Mouse (Mus musculus): Measurements from ENCODE around the gene Abhd17a. TPM values are rescaled to one million over a fixed set of nuclear protein-coding genes. Genes with fewer than 3 reads are reported as not detected.
"Not testable (repeated sequence)": the region's sequence is repeated elsewhere in the genome, so short reads cannot be mapped to it uniquely, and the experiment has no call there.

The Abhd17a gene
- total RNA-seq, 2 experiments from 2014 or later, result 212 to 220 TPM

DNA sequence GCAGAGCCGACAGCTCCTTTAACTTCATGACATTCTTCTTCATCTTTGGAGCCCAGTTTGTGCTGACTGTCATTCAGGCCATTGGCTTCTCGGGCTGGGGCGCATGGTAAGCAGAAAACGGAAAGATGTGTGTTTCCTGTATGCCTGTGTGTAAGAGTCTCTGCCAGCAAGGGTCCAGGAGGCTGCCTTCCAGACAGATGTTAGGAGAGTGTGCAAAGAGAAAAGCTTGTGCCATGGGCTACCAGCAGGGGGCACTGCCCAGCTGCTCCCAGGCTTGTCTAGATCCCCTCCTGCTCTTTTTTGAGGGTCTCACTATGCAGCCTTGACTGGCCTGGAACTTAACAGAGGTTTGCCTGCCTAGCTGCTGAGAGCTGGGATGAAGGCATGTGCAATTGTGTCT is 20.9 kb upstream of the Abhd17a start:
- intact Hi-C loops (cut with DNase I), result no loop called here
- DNase-seq (ENCODE audit: low spot score in 2 of 2), result peak in 1 of 2 experiments; percentile 45

DNA sequence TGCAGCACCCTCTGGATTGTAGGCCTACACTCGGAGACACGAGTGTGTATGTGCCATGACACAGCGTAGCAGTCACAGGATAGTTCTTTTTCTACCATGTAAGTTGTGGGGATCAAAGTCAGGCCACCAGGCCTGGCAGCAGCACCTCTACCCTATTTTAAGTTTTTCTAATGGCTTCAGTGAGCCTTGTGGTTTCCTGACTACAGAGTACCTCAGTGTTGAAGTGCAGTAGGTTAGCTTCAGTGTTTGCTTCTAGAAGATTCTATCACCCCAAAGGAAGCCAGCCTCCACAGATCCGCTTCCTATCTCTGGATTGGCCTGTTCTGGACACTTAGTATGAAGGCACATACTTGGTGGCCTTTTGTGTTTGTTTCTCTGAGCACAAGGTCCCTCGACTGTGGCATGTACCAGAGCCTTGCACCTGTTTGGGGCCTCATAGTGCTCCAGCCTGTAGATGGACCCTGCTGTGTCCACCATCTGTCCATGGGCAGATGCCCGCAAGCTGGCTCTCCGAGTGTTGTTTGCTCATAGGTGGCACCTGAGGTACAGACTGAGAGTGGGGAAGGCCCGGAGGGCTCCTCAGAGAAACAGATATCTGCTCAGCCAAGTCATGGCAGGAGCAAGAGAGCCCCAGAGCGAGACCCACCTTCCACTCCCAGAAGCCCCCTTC is 20.1 kb upstream of the Abhd17a start:
- intact Hi-C loops (cut with DNase I), result no loop called here
- no peak for DNase-seq (ENCODE audit: low spot score in 2 of 2)

DNA sequence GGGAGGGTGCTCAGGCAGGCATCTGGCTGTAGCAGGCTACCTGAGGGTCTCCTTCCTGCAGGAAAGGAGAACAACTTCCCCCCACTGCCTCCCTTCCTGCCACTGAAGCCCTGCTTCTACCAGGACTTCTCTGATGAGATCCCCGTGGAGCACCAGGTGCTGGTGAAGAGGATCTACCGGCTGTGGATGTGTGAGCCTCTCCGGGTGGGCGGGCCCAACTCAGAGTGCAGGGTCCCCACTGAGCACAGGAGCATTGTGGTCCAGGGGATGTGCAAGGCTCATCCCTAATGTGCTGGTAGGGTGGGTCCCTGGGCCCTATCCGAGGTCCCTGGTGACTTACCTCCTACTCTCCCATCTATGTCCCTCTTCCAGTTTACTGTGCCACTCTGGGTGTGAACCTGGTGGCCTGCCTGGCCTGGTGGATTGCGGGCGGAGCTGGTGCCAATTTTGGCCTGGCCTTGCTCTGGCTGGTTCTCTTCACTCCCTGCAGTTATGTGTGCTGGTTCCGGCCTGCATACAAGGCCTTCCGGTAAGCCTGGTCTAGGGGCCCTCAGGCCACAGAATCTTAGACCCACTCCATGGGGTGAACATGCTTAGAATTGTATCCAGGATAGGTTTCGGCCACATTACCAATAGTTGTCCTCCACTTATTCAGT is 19.3 kb upstream of the Abhd17a start:
- intact Hi-C loops (cut with DNase I), result no loop called here
- DNase-seq (ENCODE audit: low spot score in 2 of 2), result no peak

DNA sequence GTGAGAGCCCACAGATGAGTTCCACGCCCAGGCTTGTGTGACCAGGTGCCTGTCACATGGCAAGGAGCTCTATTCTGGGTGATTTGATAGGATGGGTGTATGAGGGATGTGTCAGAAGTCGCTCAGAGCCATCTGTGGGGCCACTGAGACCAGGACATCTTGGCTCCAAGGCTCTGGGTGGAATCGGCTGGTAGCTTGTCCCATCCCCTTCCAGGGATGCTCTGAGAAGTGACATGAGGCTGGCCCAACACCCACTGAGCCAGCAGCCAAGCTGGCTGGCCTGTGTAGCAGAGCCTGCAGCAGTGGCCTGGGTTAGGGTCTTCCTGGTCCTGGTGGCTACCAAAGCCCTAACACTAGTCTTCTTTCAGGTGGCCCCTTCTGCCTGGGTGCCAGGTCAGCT is 18.3 kb upstream of the Abhd17a start:
- DNase-seq (ENCODE audit: low spot score in 2 of 2), result no peak
- intact Hi-C loops (cut with DNase I), result no loop called here

DNA sequence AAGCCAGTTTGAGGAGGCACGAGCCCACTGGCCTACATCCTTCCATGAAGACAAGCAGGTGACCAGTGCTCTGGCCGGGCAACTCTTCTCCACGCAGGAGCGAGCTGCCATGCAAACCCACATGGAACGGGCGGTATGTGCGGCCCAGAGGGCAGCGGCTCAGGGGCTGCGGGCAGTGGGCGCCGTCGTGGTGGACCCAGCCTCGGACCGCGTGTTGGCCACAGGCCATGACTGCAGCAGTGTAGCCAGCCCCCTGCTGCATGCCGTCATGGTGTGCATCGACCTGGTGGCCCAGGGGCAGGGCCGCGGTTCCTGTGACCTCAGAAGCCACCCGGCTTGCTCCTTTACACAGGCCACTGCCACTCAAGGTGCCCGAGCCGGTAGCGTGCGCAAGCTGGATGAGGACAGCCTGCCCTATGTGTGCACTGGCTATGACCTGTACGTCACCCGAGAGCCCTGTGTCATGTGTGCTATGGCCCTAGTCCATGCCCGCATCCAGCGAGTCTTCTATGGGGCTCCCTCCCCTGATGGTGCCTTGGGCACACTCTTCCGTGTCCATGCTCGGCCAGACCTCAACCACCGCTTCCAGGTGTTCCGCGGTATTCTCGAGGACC is 16.7 kb upstream of the Abhd17a start:
- intact Hi-C loops (cut with DNase I), result no loop called here
- no peak for DNase-seq (ENCODE audit: low spot score in 2 of 2)

DNA sequence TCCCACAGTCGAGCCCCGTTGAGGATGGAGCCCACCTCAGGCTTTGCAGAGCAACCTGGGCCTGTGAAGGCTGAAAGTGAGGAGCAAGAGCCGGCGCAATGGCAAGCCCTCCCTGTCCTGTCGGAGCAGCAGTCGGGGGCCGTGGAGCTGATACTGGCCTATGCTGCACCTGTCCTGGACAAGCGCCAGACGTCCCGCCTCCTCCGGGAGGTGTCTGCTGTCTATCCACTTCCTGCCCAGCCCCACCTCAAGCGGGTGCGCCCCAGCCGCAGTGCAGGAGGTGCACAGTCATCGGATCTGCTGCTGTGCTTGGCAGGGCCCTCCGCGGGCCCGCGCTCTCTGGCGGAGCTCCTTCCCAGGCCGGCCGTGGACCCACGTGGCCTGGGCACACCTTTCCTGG is 16.2 kb upstream of the Abhd17a start:
- DNase-seq (ENCODE audit: low spot score in 2 of 2), result no peak
- intact Hi-C loops (cut with DNase I), result no loop called here

DNA sequence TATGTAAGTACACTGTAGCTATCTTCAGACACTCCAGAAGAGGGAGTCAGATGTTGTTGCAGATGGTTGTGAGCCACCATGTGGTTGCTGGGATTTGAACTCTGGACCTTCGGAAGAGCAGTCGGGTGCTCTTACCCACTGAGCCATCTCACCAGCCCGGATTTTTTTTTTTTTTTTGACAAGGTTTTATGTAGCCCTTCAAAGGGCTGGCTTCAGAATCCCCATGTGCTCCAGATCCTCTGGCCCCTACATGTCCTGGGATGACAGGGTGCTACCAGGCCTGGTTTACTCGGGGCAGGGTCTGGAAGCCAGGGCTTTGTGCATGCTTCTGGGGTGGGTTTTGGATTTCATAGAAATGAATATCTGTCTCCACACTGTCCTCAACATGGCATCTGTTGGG is 15.6 kb upstream of the Abhd17a start, which contains the start of gene Gm49322:
TSS of gene Gm49322 (plus strand) at position 301 of the 400 bp plus-strand sequence.
- DNase-seq (ENCODE audit: low spot score in 2 of 2); intact Hi-C loops (cut with DNase I): not testable (repeated sequence)

DNA sequence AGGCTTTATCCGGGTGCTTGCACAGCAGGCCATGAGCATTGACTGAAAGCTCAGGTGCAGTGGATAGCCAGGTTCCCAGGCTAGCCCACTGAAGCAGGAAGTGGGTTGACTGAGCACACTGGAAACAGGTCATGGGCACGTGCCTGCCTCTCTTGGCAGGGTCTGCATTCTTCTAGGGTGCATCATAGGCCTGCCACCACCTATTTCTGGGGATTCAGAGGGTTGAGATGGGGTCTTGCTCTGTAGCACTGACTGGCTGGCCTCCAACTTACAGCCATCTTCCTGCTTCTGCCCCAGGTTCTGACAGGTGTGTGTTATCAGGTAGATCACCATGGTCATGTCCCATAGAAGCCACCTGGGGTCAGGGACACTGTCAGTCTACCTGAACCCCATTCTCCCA is 14.8 kb upstream of the Abhd17a start:
- no peak for DNase-seq (ENCODE audit: low spot score in 2 of 2)
- intact Hi-C loops (cut with DNase I), result no loop called here

DNA sequence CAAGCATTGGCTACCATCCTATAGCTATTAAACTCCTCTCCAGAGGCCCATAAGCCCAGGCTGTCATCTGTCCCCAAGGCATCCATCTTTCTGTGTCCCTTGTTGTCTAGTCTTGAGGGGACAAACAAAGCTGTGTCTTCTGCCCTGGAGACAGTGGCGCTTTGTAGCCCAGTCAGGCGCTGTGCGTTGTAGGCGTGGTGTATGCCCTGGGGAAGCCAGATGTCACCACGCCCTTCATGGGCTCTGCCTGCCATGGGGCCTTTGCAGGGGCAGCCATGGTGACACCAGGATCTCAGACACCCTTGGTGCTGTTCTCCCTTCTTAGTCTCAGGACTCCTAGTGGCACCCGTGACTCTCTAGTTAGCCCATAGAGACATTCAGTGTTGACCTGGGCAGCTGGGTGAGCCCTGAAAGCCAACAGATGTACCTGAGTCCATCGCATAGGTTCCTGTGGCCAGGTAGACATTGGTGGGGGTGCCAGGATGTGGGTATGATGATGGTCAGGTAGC is 13.9 kb upstream of the Abhd17a start:
- intact Hi-C loops (cut with DNase I), result no loop called here

DNA sequence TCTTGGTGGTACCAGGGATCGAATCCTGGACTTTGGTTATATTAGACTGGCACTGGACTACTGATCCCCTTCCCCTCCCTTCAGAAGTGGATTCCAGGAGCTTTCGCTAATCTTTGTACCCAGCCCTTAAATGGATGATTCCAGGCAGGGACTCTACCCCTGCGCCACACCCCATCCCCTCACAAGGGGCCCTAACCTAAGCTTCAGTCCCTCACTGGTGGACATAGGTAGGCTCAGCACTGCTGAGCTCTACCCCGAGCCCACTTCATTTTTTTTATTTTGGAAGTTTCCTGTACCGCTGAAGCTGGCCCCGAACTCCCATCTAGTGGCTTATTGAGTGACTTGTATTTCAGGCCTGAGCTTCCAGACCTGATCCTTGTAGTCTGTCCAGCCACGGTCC is 13.2 kb upstream of the Abhd17a start:
- intact Hi-C loops (cut with DNase I), result no loop called here
- no peak for DNase-seq (ENCODE audit: low spot score in 2 of 2)

More for the DNA sequence above, 13.9 kb upstream of the Abhd17a start:
- no peak for DNase-seq (ENCODE audit: low spot score in 2 of 2)

DNA sequence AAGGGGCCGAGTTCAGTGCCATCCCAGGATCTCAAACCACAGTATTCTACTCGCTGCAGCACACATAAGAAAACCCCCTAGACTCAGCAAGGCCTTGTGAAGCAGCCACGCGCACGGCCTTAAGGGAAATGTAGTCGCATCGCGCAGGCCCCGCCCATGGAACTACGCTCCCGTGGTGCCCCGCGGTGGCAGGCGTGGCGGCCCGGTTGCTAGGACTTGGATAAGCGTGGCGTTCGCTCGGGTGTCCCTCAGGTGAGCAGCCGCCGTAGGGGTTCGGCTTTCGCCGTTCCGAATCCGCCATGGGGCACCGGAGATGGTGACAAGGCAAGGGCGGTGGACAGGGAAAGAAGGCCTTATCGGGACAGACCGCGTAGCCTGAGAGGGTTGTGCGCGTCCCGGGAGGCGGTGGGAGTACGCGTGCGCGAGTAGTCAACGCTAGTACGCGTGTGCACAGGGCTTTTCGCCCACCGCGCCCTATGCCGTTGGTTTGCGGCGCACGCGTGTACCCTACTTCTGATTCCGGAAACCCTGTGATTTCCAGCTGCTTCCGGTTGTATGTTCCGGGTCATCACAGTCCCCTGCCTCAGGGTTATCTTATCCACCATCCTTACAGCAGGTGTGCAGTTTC is 12.7 kb upstream of the Abhd17a start, which contains the start of the genes Scamp4 and Adat3:
TSS of gene Scamp4 (plus strand) at position 175 of the 628 bp plus-strand sequence.
TSS of gene Adat3 (plus strand) at position 183 of the 628 bp plus-strand sequence.
- intact Hi-C loops (cut with DNase I), result no loop called here

DNA sequence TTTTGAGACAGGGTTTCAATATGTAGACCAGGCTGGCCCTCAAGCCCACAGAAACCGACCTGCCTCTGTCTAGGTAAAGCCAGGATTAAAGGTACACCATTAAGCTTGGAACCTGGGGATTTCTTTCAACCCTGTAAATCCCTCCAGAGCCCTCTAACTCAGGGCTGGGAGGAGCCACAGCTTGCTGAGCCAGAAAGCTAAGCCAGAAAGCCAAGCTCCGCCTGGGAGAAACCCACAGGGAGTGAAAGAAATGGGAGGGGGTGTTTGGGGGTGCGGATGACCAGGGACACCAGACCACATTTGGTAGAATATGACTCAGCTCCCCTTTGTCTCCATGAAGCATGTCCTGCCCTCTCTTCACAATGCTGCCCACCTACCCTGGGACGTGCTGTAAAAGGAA is 6.2 kb upstream of the Abhd17a start:
- intact Hi-C loops (cut with DNase I), result no loop called here
- DNase-seq (ENCODE audit: low spot score in 2 of 2), result no peak

More for the DNA sequence above, 12.7 kb upstream of the Abhd17a start, which contains the start of the genes Scamp4 and Adat3:
- DNase-seq (ENCODE audit: low spot score in 2 of 2), result peak; percentile 95 to 97

DNA sequence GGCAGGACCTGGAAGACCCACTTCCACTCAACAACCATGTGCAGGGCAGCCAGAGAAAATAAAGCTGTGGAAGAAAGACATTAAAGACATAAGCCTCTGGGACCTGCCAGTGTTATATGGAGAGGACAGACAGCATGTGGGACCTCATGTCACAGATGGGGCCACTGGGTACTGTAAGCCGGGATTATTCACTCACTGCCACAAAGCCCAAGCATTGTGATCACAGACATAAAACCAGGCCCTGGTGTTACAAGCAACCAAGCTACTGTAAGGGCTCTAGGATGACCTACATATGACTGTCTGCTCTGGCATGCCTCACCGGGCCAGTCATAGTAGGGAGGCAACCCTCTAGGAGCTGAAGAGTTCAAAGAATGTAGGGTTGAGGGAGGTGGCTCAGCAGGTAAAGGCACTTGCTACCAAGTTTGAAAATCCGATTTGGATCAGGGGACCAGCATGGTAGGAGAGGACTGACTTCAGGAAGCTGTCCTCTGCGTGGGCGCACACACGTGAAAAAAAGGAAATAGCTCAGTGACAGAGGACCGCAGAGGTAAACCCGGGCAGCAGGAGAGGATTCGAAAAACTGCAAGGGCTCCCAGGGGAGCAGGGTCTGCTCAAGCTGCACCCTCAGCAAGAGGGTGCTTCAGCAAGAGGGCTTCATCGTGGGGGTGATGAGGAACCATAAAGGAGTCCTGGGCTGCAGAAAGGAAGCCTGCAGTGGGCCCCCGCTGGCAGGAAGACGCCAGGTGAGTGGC is 838 bp downstream of the Abhd17a start:
- DNase-seq (ENCODE audit: low spot score in 2 of 2), result no peak
- intact Hi-C loops (cut with DNase I), result no loop called here

DNA sequence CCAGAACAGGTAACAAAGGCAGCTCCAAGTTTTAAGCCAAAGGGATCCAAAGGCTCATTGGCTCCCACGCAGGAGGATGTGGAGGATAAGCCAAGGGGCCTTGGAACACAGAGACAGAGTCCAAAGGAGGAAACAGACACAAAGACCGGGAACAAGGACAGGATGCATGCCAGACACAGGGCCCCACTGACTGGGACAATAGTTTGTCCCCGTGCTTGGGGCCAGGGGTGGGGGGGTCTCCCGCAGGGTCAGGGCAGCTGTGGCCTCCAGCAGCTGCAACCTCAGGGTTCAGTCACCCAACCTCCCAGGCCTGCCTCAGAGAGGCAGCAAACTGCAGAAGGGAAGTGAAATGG is 2.9 kb downstream of the Abhd17a start:
- intact Hi-C loops (cut with DNase I), result no loop called here
- no peak for DNase-seq (ENCODE audit: low spot score in 2 of 2)

DNA sequence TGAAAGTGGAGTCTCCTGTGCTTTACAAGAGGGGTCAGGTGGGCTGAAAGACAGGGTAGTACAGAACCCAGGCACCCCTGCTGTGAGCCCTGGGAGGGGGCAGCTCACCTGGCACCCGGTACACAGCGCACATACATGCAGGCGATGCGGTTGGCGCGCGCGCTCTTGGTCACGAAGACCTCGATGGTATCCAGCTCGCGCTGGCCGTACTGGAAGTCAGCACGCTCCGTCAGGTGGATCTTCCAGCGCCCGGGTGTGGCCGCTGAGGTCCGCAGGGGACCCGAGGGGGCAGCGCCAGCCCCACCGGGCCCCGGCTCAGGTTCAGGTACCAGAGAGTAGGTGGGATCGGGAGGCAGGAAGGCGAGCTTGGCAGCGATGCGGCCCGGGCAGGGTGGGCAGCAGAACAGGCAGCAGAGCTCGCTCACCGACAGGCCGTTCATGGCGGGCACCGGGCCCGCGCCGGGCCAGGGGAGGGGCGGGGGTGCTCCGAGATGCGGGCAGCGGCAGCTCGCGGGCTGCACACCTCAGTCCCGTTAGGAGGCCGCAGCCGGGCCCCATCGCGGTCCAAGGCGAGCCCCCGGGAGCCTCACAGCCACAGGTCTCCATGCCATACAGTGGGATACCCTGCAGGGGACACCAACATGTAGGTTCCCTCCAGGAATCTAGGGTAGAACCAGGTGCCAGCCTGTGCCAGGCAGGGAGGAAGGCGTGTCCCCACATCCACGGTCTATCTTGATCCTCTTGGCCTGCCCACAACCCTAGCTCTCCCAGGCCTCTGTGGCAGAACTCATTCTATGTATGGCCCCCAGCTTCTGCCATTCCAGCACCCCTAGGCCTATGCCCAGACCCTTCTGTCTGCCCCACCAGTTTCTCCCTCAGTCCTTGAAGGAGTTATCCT is 3.5 kb downstream of the Abhd17a start:
- intact Hi-C loops (cut with DNase I), result no loop called here
- no peak for DNase-seq (ENCODE audit: low spot score in 2 of 2)

DNA sequence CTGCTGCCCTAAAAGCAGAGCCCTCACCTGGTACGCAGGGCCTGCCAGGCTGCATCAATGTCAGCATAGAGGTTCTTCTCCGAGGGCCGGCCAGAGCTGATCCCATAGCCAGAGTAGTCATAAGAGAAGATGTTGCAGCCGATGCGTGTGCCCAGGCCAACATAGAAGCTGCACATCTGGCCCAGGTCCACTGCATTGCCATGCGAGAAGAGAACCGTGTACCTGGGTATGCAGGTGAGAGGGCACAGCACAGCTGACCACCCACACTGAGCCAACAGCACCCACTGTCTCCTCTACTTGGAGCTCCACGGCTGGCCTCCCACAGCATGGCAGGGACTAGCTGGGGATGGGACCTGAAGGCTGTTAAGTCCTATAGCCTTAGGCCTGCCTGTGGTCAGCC is 4.6 kb downstream of the Abhd17a start:
- intact Hi-C loops (cut with DNase I), result no loop called here
- no peak for DNase-seq (ENCODE audit: low spot score in 2 of 2)

DNA sequence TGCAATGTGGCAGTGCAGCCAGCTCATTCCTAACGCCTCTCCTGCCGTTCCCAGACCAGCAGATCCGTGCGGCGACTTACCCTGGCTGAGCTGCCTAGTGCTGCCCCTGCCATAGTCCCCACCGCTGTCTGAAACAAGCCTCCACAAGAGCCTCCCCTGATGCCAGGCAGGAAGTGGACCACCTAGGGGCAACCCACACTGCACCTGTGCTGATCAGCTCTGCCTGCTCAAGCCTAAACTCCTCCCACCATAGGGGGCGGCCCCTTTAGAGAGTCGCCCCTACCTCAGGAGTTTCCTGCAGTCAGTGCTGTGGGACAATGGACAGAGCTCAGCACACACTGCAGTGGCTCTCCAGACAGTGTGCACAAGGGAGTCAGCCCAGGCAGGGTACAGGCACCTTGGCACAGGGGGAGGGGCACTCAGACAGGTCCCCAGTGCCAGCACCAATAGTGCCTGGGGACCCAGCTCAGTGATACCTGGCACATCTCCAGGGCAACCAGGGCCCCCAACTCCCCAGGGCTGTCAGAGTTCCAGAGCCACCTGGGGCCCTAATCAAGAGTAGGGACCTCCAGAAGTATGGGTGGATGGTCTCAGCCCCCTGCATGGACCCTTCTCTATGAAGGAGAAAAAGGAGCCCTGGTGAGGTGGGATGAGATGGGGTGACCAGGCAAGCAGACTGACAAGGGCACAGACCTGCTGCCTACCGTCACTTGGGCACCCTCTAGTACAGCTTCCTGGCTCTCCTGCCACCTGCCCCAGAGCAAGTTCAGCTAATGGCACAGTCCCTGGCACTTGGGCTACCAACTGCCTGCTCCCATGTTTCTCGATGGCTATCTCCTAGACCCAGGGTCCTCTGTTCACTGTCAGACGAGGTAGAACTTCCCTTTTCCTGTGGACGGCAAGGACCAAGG is 5.2 kb downstream of the Abhd17a start:
- no peak for DNase-seq (ENCODE audit: low spot score in 2 of 2)
- intact Hi-C loops (cut with DNase I), result no loop called here

All from left cerebral cortex, postnatal 14 days (tissue).